Mouse (Mus musculus) layer of hippocampus, adult 11-12 months (tissue): ENCODE data around the gene Tmem247.
A peak's percentile ranks its signal among the peaks of the same experiment; 100 is the strongest.

Experiments
- DNase-seq: peaks from one replicate; pipeline ENCODE4 v3.0.0; 2022; ENCODE audit warnings: low spot score

Gene Tmem247

GRCm38 (mm10) chr17:86964041-86964440 lies 46.9 kb downstream of the Tmem247 start:
- no peak for DNase-seq

GRCm38 (mm10) chr17:86964502-86964901 lies 47.4 kb downstream of the Tmem247 start:
- DNase-seq = peak; percentile 71

DNA sequence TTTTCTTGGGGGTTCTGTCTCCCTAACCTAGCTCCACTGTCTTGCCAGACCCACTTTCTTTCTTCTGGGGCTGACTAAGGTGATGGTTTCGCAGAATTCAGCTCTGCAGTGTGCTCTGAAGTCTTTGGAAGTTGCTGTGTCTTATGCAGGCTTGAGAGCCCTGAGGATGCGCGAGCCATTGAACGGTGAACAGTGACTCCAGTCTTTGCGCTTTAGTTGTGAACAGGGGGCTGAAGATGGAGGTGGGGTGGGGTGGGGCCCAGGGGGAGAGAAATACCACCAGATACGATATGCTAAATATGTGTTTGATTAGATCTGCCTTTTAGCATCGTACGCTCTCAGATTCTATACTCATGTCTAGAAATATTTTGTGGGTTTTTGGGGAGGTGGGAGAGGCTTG lies 48.0 kb downstream of the Tmem247 start:
- DNase-seq = no peak

DNA sequence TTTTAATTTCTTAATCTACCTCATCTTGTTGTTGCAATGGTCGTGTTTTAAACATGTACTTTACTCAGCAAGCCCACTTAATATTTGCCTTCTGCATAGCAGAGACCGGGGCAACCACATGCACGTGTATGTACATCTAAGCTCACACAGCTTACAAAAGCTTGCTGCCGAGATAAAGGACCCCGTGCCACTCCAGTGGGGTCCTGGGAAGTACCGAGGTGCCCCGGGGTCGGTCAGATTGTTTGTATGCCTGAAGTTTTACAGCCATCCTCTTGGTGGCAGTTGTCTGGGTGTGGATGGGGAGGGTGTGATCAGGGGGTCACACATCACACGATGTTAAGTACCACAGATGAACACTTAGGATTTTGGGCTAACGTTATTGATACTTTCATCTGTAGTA lies 48.9 kb downstream of the Tmem247 start:
- DNase-seq = no peak

GRCm38 (mm10) chr17:86967048-86967447 lies 49.9 kb downstream of the Tmem247 start:
- no peak for DNase-seq

- no peak for DNase-seq
Observed at GRCm38 (mm10) chr17:86967536-86968525, 50.7 kb downstream of the Tmem247 start.

DNA sequence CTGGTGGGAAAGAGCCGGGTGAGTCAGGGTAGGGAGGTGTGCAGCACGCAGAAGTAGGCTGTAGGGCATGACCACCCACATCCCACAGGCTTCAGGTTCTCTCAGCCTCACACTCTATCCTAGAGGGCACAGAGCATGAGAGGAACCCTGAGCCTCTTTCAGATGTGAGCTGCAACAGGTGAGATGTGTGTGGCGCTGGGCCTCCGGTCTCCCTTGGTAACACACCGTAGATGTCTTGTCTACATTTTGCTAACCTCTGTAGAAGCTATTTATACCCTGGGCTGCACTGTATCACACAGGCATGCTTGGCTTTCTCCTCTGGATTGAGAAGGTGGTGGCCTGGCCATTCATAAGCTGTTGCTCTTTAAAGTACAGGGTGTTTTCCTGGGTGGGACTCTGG lies 51.4 kb downstream of the Tmem247 start:
- no peak for DNase-seq

- no peak for DNase-seq
Observed at GRCm38 (mm10) chr17:86969582-86969981, 52.4 kb downstream of the Tmem247 start.

DNA sequence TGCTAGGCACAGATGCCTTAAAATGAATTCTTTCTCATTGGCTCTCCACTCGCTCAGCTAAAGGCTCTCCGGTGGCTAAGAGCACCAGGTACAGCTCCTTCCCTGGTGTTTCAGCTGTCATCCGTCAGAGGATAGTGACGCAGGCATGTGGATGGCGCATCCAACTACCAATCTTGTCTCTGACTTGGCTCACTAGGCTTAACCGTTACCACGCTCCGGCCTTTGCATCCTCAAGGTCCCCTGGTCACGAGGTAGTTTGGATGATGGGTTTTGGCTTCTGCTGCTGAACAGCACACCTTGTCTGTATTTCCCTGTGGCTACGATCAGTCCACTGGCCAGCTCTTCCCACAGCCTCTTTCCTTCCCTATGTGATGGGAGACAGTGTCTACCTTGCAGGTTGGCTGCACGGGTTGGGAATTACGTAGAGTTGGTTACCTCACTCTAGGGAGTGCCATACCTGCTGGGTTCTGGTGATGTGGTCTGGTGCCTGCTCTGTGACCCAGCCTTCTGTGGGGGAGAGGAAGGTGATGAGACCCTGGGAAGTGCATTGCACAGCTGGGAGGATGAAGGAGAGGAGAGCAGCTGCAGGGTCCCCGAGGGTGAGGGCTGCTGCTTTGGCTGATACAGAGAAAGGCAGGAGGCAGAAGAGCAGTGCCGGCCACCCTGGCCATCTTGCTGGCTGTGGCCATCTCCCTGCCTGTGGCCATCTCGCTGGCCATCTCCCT lies 53.0 kb downstream of the Tmem247 start:
- DNase-seq = no peak

DNA sequence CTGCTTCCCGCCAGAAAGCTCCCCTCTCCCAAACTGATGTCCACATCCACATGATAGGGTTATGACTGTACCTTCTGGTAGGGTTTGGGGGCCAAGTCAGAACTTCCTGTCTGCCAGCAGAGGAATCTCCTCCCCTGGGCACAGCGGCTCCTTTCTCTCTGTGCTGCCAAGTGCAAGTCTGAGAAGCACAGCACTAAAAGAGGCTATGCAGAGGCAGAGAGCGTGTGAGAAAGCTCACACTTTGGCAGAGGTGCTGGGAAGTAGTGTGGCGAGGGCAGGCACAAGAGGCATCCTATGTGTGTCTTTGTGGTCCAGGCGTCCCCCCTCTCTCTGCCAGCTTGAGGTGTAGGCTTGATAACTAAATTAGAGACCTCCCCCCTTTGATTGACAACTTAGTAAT lies 53.9 kb downstream of the Tmem247 start:
- no peak for DNase-seq

GRCm38 (mm10) chr17:86971860-86972259 lies 54.7 kb downstream of the Tmem247 start:
- no peak for DNase-seq
